Mouse (Mus musculus): ENCODE results near the gene Mlycd. TPM values are rescaled to one million over a fixed set of nuclear protein-coding genes. Genes with fewer than 3 reads are reported as not detected.
"Not testable (repeated sequence)": the region's sequence is repeated elsewhere in the genome, so short reads cannot be mapped to it uniquely, and the experiment has no call there.

Mlycd gene
- 19.3 and 20.1 TPM in 2 replicates for polyA plus RNA-seq (2016; fragmentation: Nextera tagmentation; extraction: Ambion mirVana)

DNA sequence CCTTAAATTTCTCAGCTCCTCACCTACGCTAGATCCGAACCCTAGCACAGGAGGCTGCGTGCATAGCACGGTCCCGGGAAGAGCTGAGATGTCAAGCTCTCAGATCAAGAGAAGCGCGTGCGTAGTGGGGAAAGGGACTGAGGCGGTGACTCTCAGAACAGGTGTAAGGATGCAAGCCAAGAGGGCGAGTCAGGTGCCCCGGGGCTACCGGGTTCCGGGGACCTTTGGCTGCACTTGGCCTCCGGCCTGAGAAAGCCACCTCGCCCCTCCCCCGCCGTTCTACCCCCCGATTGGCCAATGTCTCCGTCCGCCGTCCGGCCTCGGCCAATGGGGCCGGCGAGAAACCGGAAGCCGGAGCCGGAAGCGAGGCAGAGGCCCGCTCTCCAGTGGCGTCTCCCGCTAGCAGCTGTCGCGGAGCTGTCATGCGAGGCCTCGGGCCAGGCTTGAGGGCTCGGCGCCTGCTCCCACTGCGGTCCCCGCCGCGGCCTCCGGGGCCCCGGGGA is at the start of gene Mlycd:
TSS of gene Mlycd (plus strand) at position 355 of the 503 bp plus-strand sequence.
- Histone ChIP-seq H3K4me3 (peak within 1 kb of the TSS; percentile 89), H3K27me3 (replicated peaks) (no peaks in the 10 kb centered on the region), H3K9me3 (replicated peaks) (no peaks in the 10 kb centered on the region), H3K4me1 (replicated peaks) (peaks cover 21% of the 10 kb centered on the region), H3K27ac (ENCODE audit: poor library complexity, severe bottlenecking) (peak within 1 kb of the TSS; percentile 84), H3K4me2 (peak within 1 kb of the TSS; percentile 99), H3K9ac (peak within 1 kb of the TSS; percentile 92), H3K36me3 (peaks cover 6% of the 10 kb centered on the region; the same call in 1 of the 2 replicates)
- 2% methylated on average over 44 of the region's 44 CpGs for WGBS
- peak; percentile 93 for ATAC-seq (ENCODE audit: insufficient number of reproducible peaks, low FRiP score)

DNA sequence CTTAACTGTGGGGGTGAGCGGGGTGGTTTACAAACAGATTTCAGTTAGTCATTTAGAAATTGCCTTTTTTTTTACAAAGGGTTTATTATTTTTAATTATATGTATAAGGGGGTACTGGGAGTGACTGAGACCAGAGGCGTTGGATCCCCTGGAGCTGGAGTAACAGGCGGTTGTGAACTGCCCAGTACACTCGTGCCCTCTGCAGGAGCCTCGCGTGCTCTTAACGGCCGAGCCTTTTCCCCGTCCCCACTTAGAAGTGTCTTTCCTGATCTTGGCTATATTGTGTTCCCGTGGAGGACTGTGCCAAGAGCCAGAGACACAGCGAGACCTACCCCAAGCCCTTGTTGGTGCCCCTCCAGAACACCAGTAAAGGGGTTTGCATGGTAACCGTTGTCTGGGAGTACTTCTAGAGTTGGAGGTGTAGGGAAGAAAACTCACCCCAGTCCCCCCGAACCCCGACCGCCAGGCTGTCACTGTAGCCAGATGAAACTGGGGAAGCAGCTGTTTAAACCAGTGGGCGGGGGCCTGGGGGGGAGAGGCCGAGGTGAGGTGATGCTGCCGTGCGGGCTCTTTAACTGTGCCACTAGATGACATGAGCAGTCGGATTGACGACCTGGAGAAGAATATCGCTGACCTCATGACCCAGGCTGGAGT is 49.5 kb upstream of the Mlycd start:
- H3K4me2 ChIP-seq = peak overlapping the region; percentile 75
- H3K27ac ChIP-seq (ENCODE audit: poor library complexity, severe bottlenecking) = 0 out of 2 replicates have a peak overlapping the region, but pooled peaks have one; percentile 13
- H3K4me3 ChIP-seq = peak overlapping the region; percentile 91
- H3K9ac ChIP-seq = peak overlapping the region; percentile 96
- H3K9me3 ChIP-seq (replicated peaks) = no peaks in the 10 kb centered on the region; the same call in 1 of the 2 replicates
- ATAC-seq (ENCODE audit: insufficient number of reproducible peaks, low FRiP score) = no peak
- WGBS = 35% methylated on average over 22 of the region's 22 CpGs
- H3K27me3 ChIP-seq (replicated peaks) = no peaks in the 10 kb centered on the region
- peaks cover 41% of the 10 kb centered on the region for H3K36me3 ChIP-seq
- peaks cover 6% of the 10 kb centered on the region for H3K4me1 ChIP-seq (replicated peaks)

DNA sequence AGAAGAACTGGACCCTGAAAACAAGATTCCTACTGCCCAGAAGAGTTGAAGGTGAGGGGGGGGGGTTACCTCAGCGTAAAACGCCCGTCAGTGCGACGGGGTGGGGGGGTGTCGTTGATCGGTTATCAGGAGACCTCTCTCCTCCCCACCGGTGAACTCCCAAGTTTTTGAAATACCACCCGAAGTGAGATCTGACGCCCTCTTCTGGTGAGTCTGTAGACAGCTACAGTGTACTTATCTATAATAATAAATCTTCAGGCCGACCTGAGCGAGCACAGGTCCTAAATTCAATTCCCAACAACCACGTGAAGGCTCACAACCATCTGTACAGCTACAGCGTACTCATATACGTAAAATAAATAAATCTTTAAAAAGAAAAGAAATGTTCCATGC is 49.0 kb upstream of the Mlycd start:
- no peaks in the 10 kb centered on the region for H3K27me3 ChIP-seq (replicated peaks)
- H3K4me1 ChIP-seq (replicated peaks) = peaks cover 6% of the 10 kb centered on the region
- peaks cover 44% of the 10 kb centered on the region for H3K36me3 ChIP-seq
- H3K9me3 ChIP-seq (replicated peaks) = no peaks in the 10 kb centered on the region; the same call in 1 of the 2 replicates
- no peak overlapping the region for H3K9ac ChIP-seq
- WGBS = 74% methylated on average over 15 of the region's 15 CpGs
- peak overlapping the region; percentile 75 for H3K4me2 ChIP-seq
- H3K4me3 ChIP-seq = peak overlapping the region; percentile 91; the same call in 1 of the 2 replicates
- no peak for ATAC-seq (ENCODE audit: insufficient number of reproducible peaks, low FRiP score)
- H3K27ac ChIP-seq (ENCODE audit: poor library complexity, severe bottlenecking) = no peak overlapping the region

DNA sequence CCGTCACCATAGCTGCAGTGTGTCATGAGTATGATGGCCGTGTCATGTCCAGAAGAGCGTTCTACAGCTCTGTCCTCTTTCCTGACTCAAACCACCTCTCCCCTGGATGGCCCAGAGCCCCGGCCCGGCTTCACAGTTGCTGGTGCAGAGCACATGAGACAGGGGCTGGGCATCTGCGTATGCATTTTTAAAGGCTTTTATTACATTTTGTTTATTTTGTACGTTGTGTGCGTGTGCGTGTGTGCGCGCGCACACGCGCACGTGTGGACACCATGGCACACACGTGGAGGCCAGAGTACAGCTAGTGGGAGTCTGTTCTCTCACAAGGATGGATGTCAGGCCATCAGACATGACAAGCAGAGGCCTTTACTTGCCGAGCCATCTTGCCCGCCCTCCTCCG is 43.0 kb upstream of the Mlycd start:
- H3K4me2 ChIP-seq = no peak overlapping the region
- H3K9ac ChIP-seq = no peak overlapping the region
- H3K27ac ChIP-seq (ENCODE audit: poor library complexity, severe bottlenecking) = no peak overlapping the region
- H3K4me1 ChIP-seq (replicated peaks) = peaks cover 10% of the 10 kb centered on the region; the same call in 1 of the 2 replicates
- ATAC-seq (ENCODE audit: insufficient number of reproducible peaks, low FRiP score) = no peak
- WGBS = 90% methylated on average over 19 of the region's 19 CpGs
- H3K4me3 ChIP-seq = no peak overlapping the region
- H3K9me3 ChIP-seq (replicated peaks) = no peaks in the 10 kb centered on the region
- H3K36me3 ChIP-seq = peaks cover 46% of the 10 kb centered on the region
- no peaks in the 10 kb centered on the region for H3K27me3 ChIP-seq (replicated peaks)

DNA sequence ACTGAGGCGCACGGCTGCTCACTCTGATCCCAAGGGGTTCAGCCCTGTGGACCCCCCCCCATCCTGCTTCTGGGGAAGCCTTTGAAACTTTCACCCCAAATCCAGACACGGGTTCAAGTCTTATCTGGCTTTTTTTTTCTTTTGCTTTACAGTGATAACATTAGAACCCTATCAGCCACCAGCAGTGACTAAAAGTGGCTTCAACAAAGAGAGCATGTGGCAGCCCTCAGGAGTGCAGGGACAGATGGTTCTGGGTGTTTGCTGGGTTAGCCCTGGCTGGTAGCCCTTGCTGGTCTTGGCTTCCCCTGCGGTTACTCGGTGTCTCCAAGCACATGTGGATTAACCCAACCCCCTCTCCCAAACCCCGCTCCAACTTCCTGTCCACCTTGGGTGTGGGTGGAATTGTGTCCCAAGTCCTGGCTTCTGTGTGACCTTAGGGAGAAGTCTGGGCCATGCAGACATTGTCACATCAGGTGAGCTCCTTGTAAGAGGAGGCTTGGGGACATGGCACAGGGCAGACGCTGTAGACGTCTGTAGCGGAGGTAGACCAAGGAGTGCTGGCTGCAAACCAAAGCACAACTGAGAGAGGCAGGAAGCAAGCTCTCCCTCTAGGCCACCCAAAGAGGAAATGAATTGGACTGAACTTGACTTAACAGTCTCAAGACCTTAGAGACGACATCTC is 41.6 kb upstream of the Mlycd start:
- Histone ChIP-seq H3K36me3 (peaks cover 31% of the 10 kb centered on the region), H3K4me3 (no peak overlapping the region), H3K4me1 (replicated peaks) (peaks cover 10% of the 10 kb centered on the region; the same call in 1 of the 2 replicates), H3K9me3 (replicated peaks) (no peaks in the 10 kb centered on the region), H3K4me2 (no peak overlapping the region), H3K27me3 (replicated peaks) (no peaks in the 10 kb centered on the region), H3K9ac (no peak overlapping the region), H3K27ac (ENCODE audit: poor library complexity, severe bottlenecking) (no peak overlapping the region)
- no peak for ATAC-seq (ENCODE audit: insufficient number of reproducible peaks, low FRiP score)
- 54% methylated on average over 10 of the region's 10 CpGs for WGBS

DNA sequence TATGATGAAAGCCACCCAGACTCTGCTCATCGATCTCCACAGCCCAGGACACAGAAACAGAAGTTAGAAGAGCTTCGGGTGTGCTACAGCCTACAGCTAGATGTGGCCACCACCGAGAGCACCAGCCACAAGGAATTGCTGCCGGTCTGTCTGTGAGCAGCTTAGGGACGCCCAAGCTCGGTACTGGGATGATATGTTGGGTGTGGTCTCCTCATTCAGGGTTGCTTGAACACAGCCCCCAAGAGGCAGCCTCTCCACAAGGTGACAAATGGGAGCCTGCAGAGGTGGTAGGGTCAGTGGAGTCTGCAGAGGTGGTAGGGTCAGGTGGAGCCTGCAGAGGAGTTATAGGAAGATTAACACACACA is 41.0 kb upstream of the Mlycd start:
- H3K4me1 ChIP-seq (replicated peaks) = peaks cover 10% of the 10 kb centered on the region; the same call in 1 of the 2 replicates
- H3K27me3 ChIP-seq (replicated peaks) = no peaks in the 10 kb centered on the region
- peaks cover 26% of the 10 kb centered on the region for H3K36me3 ChIP-seq
- no peak for ATAC-seq (ENCODE audit: insufficient number of reproducible peaks, low FRiP score)
- no peak overlapping the region for H3K4me2 ChIP-seq
- WGBS = 74% methylated on average over 6 of the region's 6 CpGs
- H3K27ac ChIP-seq (ENCODE audit: poor library complexity, severe bottlenecking) = no peak overlapping the region
- no peak overlapping the region for H3K9ac ChIP-seq
- H3K4me3 ChIP-seq = no peak overlapping the region
- no peaks in the 10 kb centered on the region for H3K9me3 ChIP-seq (replicated peaks)

DNA sequence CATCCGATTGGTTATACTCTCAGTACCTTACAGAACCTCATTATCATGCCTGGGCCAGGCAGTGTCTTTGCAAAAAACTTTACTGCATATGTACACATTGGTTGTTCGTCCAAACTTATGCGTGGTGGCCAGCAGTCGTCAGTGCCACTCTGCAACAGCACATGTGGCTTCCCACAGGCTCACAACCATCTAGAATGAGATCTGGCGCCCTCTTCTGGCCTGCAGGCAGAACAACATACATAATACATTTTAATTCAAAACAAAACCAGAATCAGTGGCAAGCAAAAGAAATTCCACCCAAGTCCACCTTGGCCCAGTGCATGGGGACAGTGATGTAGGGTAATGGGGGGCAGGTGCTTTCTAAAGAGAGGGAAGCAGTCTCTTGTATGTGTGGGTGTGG is 38.0 kb upstream of the Mlycd start:
- 59% methylated on average over 5 of the region's 5 CpGs for WGBS
- not testable (repeated sequence) for ATAC-seq (ENCODE audit: insufficient number of reproducible peaks, low FRiP score); H3K4me3 ChIP-seq; H3K27ac ChIP-seq (ENCODE audit: poor library complexity, severe bottlenecking); H3K9ac ChIP-seq; H3K27me3 ChIP-seq (replicated peaks); H3K9me3 ChIP-seq (replicated peaks); H3K4me2 ChIP-seq; H3K4me1 ChIP-seq (replicated peaks); H3K36me3 ChIP-seq

DNA sequence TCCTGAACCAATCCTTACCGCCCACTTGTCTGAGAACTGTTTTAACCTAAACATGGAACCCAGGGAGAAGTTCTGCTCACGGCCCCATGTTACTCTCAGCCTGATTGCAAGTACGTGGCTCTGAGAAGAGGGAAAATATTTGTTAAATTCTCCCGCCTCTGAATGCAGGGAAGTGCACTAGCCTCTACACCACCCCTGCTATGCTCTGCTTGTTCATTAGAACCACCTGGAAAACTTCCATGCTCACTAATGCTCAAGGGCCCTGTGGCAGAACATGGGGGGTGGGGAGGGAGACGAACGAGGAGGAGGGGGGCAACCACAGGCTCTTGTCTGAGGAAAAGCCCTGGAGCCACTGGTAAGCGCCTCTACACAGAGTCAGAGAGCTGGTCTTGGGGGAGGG is 36.5 kb upstream of the Mlycd start:
- WGBS = 75% methylated on average over 7 of the region's 7 CpGs
- ATAC-seq (ENCODE audit: insufficient number of reproducible peaks, low FRiP score) = no peak

DNA sequence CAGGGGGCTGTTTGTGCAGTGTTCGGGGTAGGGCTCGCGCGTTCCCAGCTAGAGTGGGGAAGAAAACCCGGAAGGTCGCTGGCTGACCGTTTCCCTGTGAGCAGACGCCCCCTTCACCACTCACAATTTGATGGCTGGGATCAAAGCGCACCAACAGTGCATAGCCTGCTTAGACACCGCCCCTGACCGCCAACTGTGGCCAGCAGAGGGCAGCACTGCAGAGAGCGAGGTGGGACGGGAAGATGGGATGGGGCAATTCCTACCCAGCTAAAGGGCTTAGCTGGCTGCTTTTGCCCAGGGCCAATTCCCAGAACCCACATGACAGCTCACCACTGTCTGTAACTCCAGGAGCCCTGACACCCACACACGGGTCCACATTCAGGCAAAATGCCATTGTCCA is 35.8 kb upstream of the Mlycd start:
- Histone ChIP-seq H3K27ac (ENCODE audit: poor library complexity, severe bottlenecking) (no peak overlapping the region), H3K4me3 (no peak overlapping the region), H3K9ac (no peak overlapping the region), H3K4me2 (no peak overlapping the region), H3K27me3 (replicated peaks) (no peaks in the 10 kb centered on the region), H3K9me3 (replicated peaks) (no peaks in the 10 kb centered on the region), H3K36me3 (no peaks in the 10 kb centered on the region), H3K4me1 (replicated peaks) (no peaks in the 10 kb centered on the region)
- ATAC-seq (ENCODE audit: insufficient number of reproducible peaks, low FRiP score) = no peak
- WGBS = 33% methylated on average over 14 of the region's 14 CpGs

More for the DNA sequence above, 36.5 kb upstream of the Mlycd start:
- no peaks in the 10 kb centered on the region for H3K9me3 ChIP-seq (replicated peaks)
- no peaks in the 10 kb centered on the region for H3K27me3 ChIP-seq (replicated peaks)
- H3K27ac ChIP-seq (ENCODE audit: poor library complexity, severe bottlenecking) = no peak overlapping the region
- no peak overlapping the region for H3K4me2 ChIP-seq
- H3K4me3 ChIP-seq = no peak overlapping the region
- H3K4me1 ChIP-seq (replicated peaks) = peaks cover 4% of the 10 kb centered on the region; the same call in 1 of the 2 replicates
- H3K36me3 ChIP-seq = no peaks in the 10 kb centered on the region
- H3K9ac ChIP-seq = no peak overlapping the region

DNA sequence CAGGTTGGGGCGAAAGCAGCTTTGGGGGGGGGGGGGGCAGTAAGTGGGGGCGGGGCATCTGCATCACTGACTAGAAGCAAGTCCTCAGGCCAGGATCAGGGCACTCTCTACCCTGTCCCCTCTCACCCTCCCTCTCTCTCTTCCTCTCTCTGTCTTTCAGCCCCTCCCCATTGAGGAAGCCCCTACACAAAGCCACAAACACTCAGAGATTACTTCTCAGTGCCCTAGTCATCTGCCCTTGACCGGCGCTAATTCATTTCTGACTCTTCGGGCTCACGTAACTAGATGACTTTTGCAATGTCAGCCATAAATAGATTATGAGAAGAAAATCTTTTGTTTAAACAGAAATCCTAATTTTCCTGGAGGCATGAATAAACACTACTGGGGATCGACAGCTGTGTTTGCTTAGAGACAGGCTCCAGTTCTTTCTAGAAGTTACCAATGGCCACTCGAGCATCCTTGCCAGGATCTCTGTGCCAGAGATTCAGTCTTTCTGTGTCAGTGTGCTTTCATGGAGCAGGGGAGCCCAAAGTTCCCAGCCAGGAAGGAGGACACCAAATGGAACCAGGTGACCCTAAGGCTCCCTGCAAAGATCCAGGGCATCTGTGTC is 33.9 kb upstream of the Mlycd start:
- H3K27me3 ChIP-seq (replicated peaks) = no peaks in the 10 kb centered on the region
- no peaks in the 10 kb centered on the region for H3K36me3 ChIP-seq
- 70% methylated on average over 8 of the region's 8 CpGs for WGBS
- H3K9ac ChIP-seq = no peak overlapping the region
- H3K4me1 ChIP-seq (replicated peaks) = no peaks in the 10 kb centered on the region
- ATAC-seq (ENCODE audit: insufficient number of reproducible peaks, low FRiP score) = no peak
- H3K27ac ChIP-seq (ENCODE audit: poor library complexity, severe bottlenecking) = no peak overlapping the region
- no peak overlapping the region for H3K4me3 ChIP-seq
- no peak overlapping the region for H3K4me2 ChIP-seq
- no peaks in the 10 kb centered on the region for H3K9me3 ChIP-seq (replicated peaks)

DNA sequence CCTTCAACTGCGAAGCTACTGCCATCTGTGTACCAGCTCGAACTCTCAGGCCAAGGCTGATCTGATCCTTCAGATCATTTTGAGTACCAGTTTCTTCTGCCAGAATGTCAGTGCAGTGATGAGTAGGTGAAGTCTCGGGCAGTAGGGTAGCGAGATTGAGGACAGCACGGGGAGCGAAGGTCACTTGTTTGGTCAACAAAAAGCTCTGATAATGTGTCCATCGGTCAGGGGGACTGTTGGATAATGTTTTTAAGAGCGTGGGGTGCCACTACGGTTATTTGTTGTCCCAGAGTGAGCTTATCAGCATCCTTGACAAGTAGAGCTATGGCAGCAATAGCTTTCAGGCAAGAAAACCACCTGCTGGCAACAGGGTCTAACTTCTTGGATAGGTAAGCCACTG is 20.0 kb upstream of the Mlycd start:
- H3K27me3 ChIP-seq (replicated peaks); H3K4me3 ChIP-seq; H3K36me3 ChIP-seq; H3K27ac ChIP-seq (ENCODE audit: poor library complexity, severe bottlenecking); H3K9me3 ChIP-seq (replicated peaks); H3K4me1 ChIP-seq (replicated peaks); H3K4me2 ChIP-seq; H3K9ac ChIP-seq; ATAC-seq (ENCODE audit: insufficient number of reproducible peaks, low FRiP score): not testable (repeated sequence)
- 82% methylated on average over 9 of the region's 9 CpGs for WGBS
